Mouse (Mus musculus) stomach, postnatal 0 days (tissue): ENCODE results near the gene Usp38. TPM values are rescaled to one million over a fixed set of nuclear protein-coding genes. Genes with fewer than 3 reads are reported as not detected.
"Not testable (repeated sequence)": the region's sequence is repeated elsewhere in the genome, so short reads cannot be mapped to it uniquely, and the experiment has no call there.

Experiments
- ATAC-seq: fragments of 200-750 bp; cut with Nextera tagmentation; 2 replicates; pipeline ENCODE4 v1.8.0; 2017; ENCODE audit not compliant: low FRiP score, low TSS enrichment
- DNase-seq: peaks from one replicate; pipeline ENCODE4 v3.0.0-alpha.2; 2016; ENCODE audit warnings: low spot score
- H3K27ac ChIP-seq: fragments of 300-500 bp; sonication (generic); replicated peaks from 2 replicates; pipeline ENCODE4 v1.5.1; 2014; ENCODE audit warnings: mild to moderate bottlenecking, control low read depth
- H3K27me3 ChIP-seq: fragments of 300-500 bp; sonication (generic); 2 replicates; pipeline ENCODE4 v1.6.1; 2014; ENCODE audit warnings: low read length; ENCODE audit not compliant: control insufficient read depth, insufficient read depth
- H3K36me3 ChIP-seq: fragments of 300-500 bp; sonication (generic); 2 replicates; pipeline ENCODE4 v1.6.1; 2014; ENCODE audit warnings: low read length, mixed read lengths; ENCODE audit not compliant: control insufficient read depth, insufficient read depth
- H3K4me1 ChIP-seq: fragments of 300-500 bp; sonication (generic); replicated peaks from 2 replicates; pipeline ENCODE4 v1.6.1; 2014; ENCODE audit warnings: antibody characterized with exemption; ENCODE audit not compliant: control insufficient read depth, insufficient read depth
- H3K4me2 ChIP-seq: fragments of 300-500 bp; sonication (generic); replicated peaks from 2 replicates; pipeline ENCODE4 v1.6.1; 2014; ENCODE audit warnings: low read depth, mild to moderate bottlenecking, control low read depth, moderate library complexity
- H3K4me3 ChIP-seq: fragments of 300-500 bp; sonication (generic); 2 replicates; pipeline ENCODE4 v1.5.1; 2014; ENCODE audit warnings: low read depth, low read length, control low read depth
- H3K9ac ChIP-seq: fragments of 300-500 bp; sonication (generic); 2 replicates; pipeline ENCODE4 v1.6.1; 2014; ENCODE audit warnings: mild to moderate bottlenecking, low read length, control low read depth, mixed read lengths
- H3K9me3 ChIP-seq: fragments of 300-500 bp; sonication (generic); 2 replicates; pipeline ENCODE4 v1.6.1; 2016; ENCODE audit warnings: low read length; ENCODE audit not compliant: control insufficient read depth
- CTCF ChIP-seq: IDR thresholded peaks from 2 replicates; pipeline ENCODE4 v1.5.1; 2016; ENCODE audit warnings: antibody characterized with exemption, low read depth, mild to moderate bottlenecking, moderate library complexity
- EP300 ChIP-seq: optimal IDR thresholded peaks from 2 replicates; pipeline ENCODE3; 2016; ENCODE audit warnings: antibody characterized with exemption
- WGBS: fragments of 180-500 bp; shearing (Covaris S2); extraction: QIAGEN DNeasy Blood & Tissue Kit; methylation state at CpG from one replicate; pipeline ENCODE4 v1.1.7; 2014; 5-methylcytosine and 5-hydroxymethylcytosine counted together
- polyA plus RNA-seq: library from polyadenylated mRNA; unstranded; fragments of >200 nt; fragmentation: Nextera tagmentation; extraction: Ambion mirVana; gene quantifications from 2 replicates; pipeline ENCODE4 v1.2.1, GENCODE M21; 2015

Gene Usp38
- polyA plus RNA-seq: 11.9 and 13.5 TPM in 2 replicates

DNA sequence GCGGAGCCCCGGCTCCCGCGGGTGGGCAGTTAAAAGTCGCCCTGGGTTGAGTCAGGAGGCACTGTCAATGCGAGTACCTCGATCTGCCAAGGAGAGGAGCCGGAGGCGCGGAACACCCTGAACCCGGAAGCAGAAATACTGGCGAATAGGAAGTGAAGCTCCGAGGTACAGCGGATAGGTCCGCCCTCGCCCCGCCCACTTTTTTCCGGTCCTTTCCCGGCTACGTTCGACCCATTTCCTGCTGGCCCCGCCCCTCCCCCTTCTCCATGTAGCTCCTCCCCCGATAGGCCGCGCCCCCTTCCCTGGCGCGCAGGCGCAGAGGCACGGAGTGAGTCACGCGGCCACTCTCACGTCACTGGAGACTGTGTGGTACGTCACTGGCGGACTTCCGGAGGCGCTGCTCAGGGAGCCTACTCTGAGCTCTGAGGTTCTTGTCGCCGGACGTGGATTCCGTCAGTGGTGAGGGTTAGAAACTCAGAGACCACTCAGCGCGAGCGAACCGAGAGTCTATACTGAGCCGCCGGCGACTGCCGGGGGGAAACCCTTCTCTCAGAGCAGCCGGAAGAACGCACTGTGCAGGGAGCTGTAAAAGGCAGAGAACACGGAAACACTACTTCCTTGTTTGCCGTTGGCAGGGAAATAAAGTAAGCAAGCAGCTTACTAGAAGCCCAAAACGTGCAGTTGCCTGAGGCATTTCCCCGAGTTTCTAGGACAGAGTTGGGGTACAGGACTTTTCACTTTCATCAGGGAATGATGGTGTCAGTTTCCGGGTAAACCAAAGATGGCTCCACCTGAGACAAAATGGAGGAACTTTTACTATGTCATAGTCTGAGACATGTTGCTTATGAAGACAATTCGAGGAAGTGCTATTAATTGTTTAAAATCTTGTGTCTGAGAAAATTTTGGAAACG lies at the start of gene Usp38:
TSS of gene Usp38 (minus strand) at position 140 of the 911 bp plus-strand sequence.
- peak; percentile 98 for ATAC-seq
- Histone ChIP-seq H3K36me3 (no peaks in the 10 kb centered on the region), H3K4me2 (peak within 1 kb of the TSS; percentile 92), H3K27ac (peak within 1 kb of the TSS; percentile 94), H3K4me3 (peak within 1 kb of the TSS; percentile 95), H3K27me3 (no peaks in the 10 kb centered on the region), H3K9ac (peak within 1 kb of the TSS; percentile 92), H3K4me1 (no peaks in the 10 kb centered on the region), H3K9me3 (no peaks in the 10 kb centered on the region)
- peak; percentile 100 for DNase-seq
- no peak for TF ChIP-seq CTCF
- TF ChIP-seq EP300: peak; percentile 31
- 4% methylated on average over 55 of the region's 57 CpGs for WGBS

DNA sequence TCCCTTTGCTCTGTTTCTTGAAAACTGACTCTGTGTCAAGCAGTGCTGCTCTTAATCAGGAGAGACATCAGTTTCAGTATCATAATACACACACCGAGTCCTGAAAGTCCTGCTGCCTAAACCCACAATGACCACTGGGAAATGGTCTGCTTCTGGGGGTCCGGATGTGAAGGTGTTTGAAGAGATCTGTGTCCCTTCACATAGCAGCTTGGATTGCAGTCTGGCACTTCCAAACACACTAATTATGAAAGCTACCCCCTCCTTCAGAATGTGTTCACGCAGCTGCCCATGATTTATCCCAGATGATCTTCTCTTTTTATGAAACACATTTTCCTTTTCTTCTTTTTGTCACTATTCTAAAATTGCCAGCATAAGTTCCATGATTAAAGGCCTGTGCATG lies 47.8 kb upstream of the Usp38 start:
- ATAC-seq (no peak), DNase-seq (no peak)
- no peak for TF ChIP-seq EP300
- TF ChIP-seq CTCF: no peak
- Histone ChIP-seq H3K36me3 (no peaks in the 10 kb centered on the region), H3K27me3 (no peaks in the 10 kb centered on the region), H3K4me3 (no peak overlapping the region), H3K9me3 (no peaks in the 10 kb centered on the region), H3K4me1 (no peaks in the 10 kb centered on the region), H3K27ac (no peak overlapping the region), H3K9ac (no peak overlapping the region), H3K4me2 (no peak overlapping the region)
- 56% methylated on average over 3 of the region's 3 CpGs for WGBS

DNA sequence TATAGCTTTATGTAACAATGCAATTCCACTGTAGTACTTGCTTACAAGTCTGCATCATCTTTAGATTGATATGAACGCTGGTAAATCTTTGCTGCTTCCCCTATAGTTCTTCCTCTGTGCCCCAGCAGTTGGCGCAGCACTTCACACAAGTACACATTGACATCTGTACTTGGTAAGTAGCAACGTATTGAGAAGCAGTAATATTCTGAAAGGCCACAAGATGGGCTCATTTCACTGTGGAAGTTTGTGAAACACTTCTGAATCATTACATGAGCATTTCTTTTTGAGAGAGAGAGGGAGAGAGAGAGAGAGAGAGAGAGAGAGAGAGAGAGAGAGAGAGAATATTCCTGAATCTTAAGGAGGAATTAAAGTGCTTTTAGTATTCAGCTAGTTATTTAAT lies 47.2 kb upstream of the Usp38 start:
- 21% methylated on average over 3 of the region's 3 CpGs for WGBS
- Histone ChIP-seq H3K4me1 (no peaks in the 10 kb centered on the region), H3K36me3 (no peaks in the 10 kb centered on the region), H3K27me3 (no peaks in the 10 kb centered on the region), H3K27ac (no peak overlapping the region), H3K9me3 (no peaks in the 10 kb centered on the region), H3K4me3 (no peak overlapping the region), H3K9ac (no peak overlapping the region), H3K4me2 (no peak overlapping the region)
- ATAC-seq: no peak
- TF ChIP-seq EP300: no peak
- TF ChIP-seq CTCF: peak; percentile 77
- no peak for DNase-seq

DNA sequence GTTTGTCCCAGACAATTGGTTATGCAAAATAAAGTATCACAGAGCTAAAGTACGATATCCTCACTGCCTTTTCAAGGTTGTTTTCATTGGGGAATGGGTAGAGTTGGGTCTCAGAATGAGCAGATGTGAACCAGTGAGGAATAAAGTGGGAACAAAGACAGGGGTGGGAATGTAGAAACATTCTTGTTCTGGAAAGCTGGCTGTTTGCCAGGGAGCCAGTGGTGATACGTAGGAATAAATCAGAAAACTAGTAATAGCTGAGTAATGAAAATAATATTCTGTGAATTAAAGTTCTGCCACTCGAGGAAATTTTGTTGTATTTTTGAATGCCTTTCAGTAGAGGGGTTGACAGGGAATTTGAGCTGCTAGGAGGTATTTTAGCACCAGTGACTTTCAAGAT lies 29.5 kb upstream of the Usp38 start:
- DNase-seq: no peak
- Histone ChIP-seq H3K4me1 (no peaks in the 10 kb centered on the region), H3K4me3 (no peak overlapping the region), H3K4me2 (no peak overlapping the region), H3K27me3 (no peaks in the 10 kb centered on the region), H3K27ac (no peak overlapping the region), H3K9ac (no peak overlapping the region), H3K36me3 (no peaks in the 10 kb centered on the region), H3K9me3 (no peaks in the 10 kb centered on the region)
- no peak for TF ChIP-seq CTCF
- TF ChIP-seq EP300: no peak
- WGBS: 35% methylated on average over 3 of the region's 3 CpGs
- ATAC-seq: no peak

DNA sequence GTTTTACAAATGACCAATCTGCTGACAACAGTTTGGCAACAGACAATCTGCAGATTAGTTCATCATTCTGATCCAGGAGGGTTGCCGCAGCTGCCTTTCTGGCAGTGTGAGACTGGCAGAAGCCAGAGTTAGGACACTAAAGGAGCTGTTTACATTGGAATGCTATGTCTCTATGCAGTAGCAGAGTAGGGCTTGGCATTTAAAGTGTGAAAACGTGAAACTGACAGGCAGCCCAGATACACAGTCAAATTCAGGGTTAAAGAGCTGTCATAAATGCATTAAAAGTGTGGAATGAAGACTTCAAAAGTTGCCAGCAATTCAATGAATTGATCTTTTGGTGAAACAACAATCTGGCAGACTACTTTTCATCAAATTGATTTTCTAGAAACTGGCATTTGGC lies 13.3 kb upstream of the Usp38 start:
- 23% methylated on average over 2 of the region's 2 CpGs for WGBS

DNA sequence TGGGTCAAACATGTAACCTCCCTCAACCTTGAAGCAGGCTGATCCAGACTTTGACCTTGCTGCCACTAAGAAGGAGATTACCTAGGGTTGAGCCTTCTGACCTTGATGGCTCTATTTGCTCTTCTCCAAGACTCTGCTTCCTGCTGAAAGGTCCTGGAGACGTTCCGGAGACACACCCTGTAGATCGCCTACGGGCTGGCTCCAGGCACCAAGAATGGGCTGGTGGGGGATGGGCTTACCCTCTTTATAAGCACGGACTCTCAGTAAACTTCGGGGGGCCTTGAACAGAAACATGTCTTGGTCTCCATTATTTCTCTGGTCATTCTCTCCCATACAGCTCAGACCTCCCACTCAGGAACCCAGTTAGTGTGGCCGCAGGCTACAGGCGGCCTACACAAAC lies 2.8 kb upstream of the Usp38 start:
- not testable (repeated sequence) for ATAC-seq, H3K27ac ChIP-seq, H3K4me2 ChIP-seq, H3K36me3 ChIP-seq, H3K4me3 ChIP-seq, DNase-seq, H3K9ac ChIP-seq, H3K27me3 ChIP-seq, H3K4me1 ChIP-seq, H3K9me3 ChIP-seq
- 79% methylated on average over 8 of the region's 8 CpGs for WGBS

More for the DNA sequence above, 13.3 kb upstream of the Usp38 start:
- Histone ChIP-seq H3K4me2 (no peak overlapping the region), H3K4me1 (no peaks in the 10 kb centered on the region), H3K36me3 (no peaks in the 10 kb centered on the region), H3K4me3 (no peak overlapping the region), H3K27ac (no peak overlapping the region), H3K9ac (no peak overlapping the region), H3K27me3 (no peaks in the 10 kb centered on the region), H3K9me3 (no peaks in the 10 kb centered on the region)
- DNase-seq: no peak
- TF ChIP-seq CTCF: no peak
- TF ChIP-seq EP300: no peak
- ATAC-seq: no peak
